Mouse (Mus musculus): ENCODE results near the gene Nsd1.

Gene Nsd1

GRCm38 (mm10) chr13:55288854-55289253 is 79.3 kb downstream of the Nsd1 start:
- TF ChIP-seq GATA4 (IDR thresholded peaks at IDR 0.05; ENCODE audit: insufficient replicate concordance, low read length), result no peak

- TF ChIP-seq GATA4 (IDR thresholded peaks at IDR 0.05; ENCODE audit: insufficient replicate concordance, low read length), result no peak
Measured at GRCm38 (mm10) chr13:55296760-55297159, 87.2 kb downstream of the Nsd1 start.

GRCm38 (mm10) chr13:55300913-55301312 is 91.3 kb downstream of the Nsd1 start:
- no peak for TF ChIP-seq GATA4 (IDR thresholded peaks at IDR 0.05; ENCODE audit: insufficient replicate concordance, low read length)

GRCm38 (mm10) chr13:55312028-55312630 is 102.5 kb downstream of the Nsd1 start:
- no peak for TF ChIP-seq GATA4 (IDR thresholded peaks at IDR 0.05; ENCODE audit: insufficient replicate concordance, low read length)

- TF ChIP-seq GATA4 (IDR thresholded peaks at IDR 0.05; ENCODE audit: insufficient replicate concordance, low read length), result no peak
Measured at GRCm38 (mm10) chr13:55313051-55313450, 103.5 kb downstream of the Nsd1 start.

GRCm38 (mm10) chr13:55314891-55315412 is 105.4 kb downstream of the Nsd1 start:
- TF ChIP-seq GATA4 (IDR thresholded peaks at IDR 0.05; ENCODE audit: insufficient replicate concordance, low read length), result no peak

- no peak for TF ChIP-seq GATA4 (IDR thresholded peaks at IDR 0.05; ENCODE audit: insufficient replicate concordance, low read length)
Measured at GRCm38 (mm10) chr13:55318351-55318750, 108.8 kb downstream of the Nsd1 start.

GRCm38 (mm10) chr13:55319931-55320533 is 110.5 kb downstream of the Nsd1 start, which contains the start of gene Prelid1:
TSS of gene Prelid1 (plus strand) at chr13:55320500.
- no peak for TF ChIP-seq GATA4 (IDR thresholded peaks at IDR 0.05; ENCODE audit: insufficient replicate concordance, low read length)

- no peak; the same call in 1 of the 2 replicates for TF ChIP-seq GATA4 (IDR thresholded peaks at IDR 0.05; ENCODE audit: insufficient replicate concordance, low read length)
Measured at GRCm38 (mm10) chr13:55321434-55322129, 112.0 kb downstream of the Nsd1 start, which contains the start of gene Rab24. TSS of gene Rab24 (minus strand) at chr13:55321946.

GRCm38 (mm10) chr13:55322130-55322825 is 112.7 kb downstream of the Nsd1 start:
- no peak for TF ChIP-seq GATA4 (IDR thresholded peaks at IDR 0.05; ENCODE audit: insufficient replicate concordance, low read length)

GRCm38 (mm10) chr13:55325596-55325995 is 116.0 kb downstream of the Nsd1 start:
- no peak for TF ChIP-seq GATA4 (IDR thresholded peaks at IDR 0.05; ENCODE audit: insufficient replicate concordance, low read length)

GRCm38 (mm10) chr13:55327169-55327568 is 117.6 kb downstream of the Nsd1 start:
- TF ChIP-seq GATA4 (IDR thresholded peaks at IDR 0.05; ENCODE audit: insufficient replicate concordance, low read length), result no peak

GRCm38 (mm10) chr13:55327633-55328032 is 118.1 kb downstream of the Nsd1 start:
- TF ChIP-seq GATA4 (IDR thresholded peaks at IDR 0.05; ENCODE audit: insufficient replicate concordance, low read length), result no peak; the same call in 1 of the 2 replicates

- no peak for TF ChIP-seq GATA4 (IDR thresholded peaks at IDR 0.05; ENCODE audit: insufficient replicate concordance, low read length)
Measured at GRCm38 (mm10) chr13:55328171-55328570, 118.6 kb downstream of the Nsd1 start.

- TF ChIP-seq GATA4 (IDR thresholded peaks at IDR 0.05; ENCODE audit: insufficient replicate concordance, low read length), result no peak
Measured at GRCm38 (mm10) chr13:55328641-55329040, 119.1 kb downstream of the Nsd1 start.

Data from liver, adult (tissue).